Mouse (Mus musculus): ENCODE measurements around the gene Prdm2.

DNA sequence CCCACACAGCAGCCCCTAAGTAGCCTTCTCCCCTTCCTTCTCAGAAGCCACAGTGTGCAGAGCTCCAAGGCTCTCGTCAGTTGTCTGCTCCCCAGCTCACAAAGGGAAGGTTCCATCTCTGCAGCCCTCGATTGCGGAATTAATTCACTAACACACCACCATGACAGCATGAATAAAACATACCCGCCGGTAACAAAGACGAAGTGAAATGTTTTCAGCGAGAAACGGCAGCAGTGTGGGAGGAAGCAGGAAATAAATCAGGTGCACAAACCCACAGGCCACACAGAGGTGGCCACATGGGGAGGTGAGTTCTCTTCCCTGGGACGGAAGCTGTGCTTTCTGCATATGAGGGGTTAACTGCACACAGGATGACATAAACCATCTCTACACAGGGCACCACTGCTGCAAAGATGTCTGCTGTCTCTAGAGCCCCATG, 6.5 kb upstream of the Prdm2 start:
- no peak for TF ChIP-seq CTCF (conservative IDR thresholded peaks at IDR 0.05; ENCODE audit: low read length)
- TF ChIP-seq POU5F1 (IDR thresholded peaks at IDR 0.05; ENCODE audit: borderline replicate concordance, low read length) = no peak
